Mouse (Mus musculus) large intestine, adult 2 months (tissue): ENCODE results near the gene Vash1. TPM values are rescaled to one million over a fixed set of nuclear protein-coding genes. Genes with fewer than 3 reads are reported as not detected.

Source experiments
- DNase-seq: peaks from one replicate; pipeline ENCODE4 v3.0.0-alpha.2; 2012; ENCODE audit warnings: low read depth, low spot score
- WGBS: fragments of 180-500 bp; shearing (Covaris S2); methylation state at CpG from one replicate; pipeline ENCODE4 v1.1.7; 2018; 5-methylcytosine and 5-hydroxymethylcytosine counted together
- polyA plus RNA-seq: library from polyadenylated mRNA; depleted of rRNA; stranded (reverse); fragments of >200 nt; gene quantifications from 2 replicates; pipeline ENCODE4 v1.2.3, GENCODE M21; 2012

Gene Vash1
- polyA plus RNA-seq, 1 experiment, result 0.55 TPM

GRCm38 (mm10) chr12:86681626-86682025 lies 3.1 kb downstream of the Vash1 start:
- WGBS, result 80% methylated on average over 9 of the region's 9 CpGs

DNA sequence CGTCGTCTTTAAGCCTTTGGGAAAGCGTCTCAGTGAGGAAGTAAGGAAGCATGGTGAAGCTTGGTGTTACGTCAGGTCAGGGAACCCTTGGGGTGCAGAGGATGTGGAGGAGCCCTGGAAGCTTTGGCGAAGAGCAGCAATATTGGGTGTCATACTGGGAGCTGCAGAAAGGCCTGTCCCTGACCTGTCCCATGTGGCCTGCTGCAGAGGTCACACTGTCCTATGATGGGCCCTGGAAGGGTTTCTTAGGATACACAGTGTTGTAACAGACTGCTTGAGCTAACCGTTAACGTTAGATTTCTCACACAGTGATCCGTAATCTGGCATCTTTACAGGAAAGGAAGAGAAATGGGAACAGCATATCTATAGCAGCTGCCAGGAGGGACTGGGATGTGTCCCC lies 3.7 kb downstream of the Vash1 start:
- WGBS, result 78% methylated on average over 8 of the region's 8 CpGs
- no peak for DNase-seq

More at GRCm38 (mm10) chr12:86681626-86682025, 3.1 kb downstream of the Vash1 start:
- no peak for DNase-seq

GRCm38 (mm10) chr12:86683698-86684097 lies 5.2 kb downstream of the Vash1 start:
- no peak for DNase-seq
- WGBS, result 55% methylated on average over 7 of the region's 7 CpGs

GRCm38 (mm10) chr12:86685275-86685674 lies 6.8 kb downstream of the Vash1 start:
- no peak for DNase-seq
- 81% methylated on average over 9 of the region's 9 CpGs for WGBS

GRCm38 (mm10) chr12:86686551-86687330 lies 8.2 kb downstream of the Vash1 start:
- WGBS, result 57% methylated on average over 13 of the region's 13 CpGs
- DNase-seq, result no peak

- WGBS, result 77% methylated on average over 4 of the region's 4 CpGs
- no peak for DNase-seq
Measured at GRCm38 (mm10) chr12:86687445-86687955, 9.0 kb downstream of the Vash1 start.

DNA sequence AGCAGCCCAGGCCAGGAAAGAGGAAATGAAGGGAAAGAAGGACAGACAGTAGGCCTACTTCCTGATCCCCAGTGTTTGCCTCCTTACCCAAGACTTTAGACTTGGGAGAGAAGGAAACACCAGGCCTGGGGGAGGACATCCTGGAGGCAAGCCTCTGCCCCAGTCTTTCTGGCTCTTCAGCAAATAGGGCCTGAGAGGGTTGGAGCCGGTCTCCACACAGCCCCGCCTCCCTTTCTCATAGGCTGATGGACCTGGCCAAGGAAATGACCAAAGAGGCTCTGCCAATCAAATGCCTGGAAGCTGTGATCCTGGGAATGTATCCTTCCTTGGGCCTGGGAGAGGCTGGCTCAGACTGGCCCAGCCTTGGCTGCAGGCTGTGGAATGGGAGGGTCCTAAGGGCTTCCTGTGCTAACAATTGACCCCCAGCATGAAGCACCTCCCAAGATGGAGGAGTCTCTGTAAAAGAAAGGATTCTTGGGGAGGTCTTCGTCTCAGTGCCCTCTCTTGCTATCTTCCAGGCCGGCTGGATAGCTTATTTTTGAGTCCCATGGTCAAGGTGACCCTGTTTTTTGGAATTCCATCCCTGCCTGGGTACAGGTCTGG lies 9.6 kb downstream of the Vash1 start:
- 72% methylated on average over 4 of the region's 4 CpGs for WGBS
- no peak for DNase-seq

GRCm38 (mm10) chr12:86688917-86689316 lies 10.4 kb downstream of the Vash1 start:
- DNase-seq, result no peak
- WGBS, result 96% methylated on average over 27 of the region's 27 CpGs

DNA sequence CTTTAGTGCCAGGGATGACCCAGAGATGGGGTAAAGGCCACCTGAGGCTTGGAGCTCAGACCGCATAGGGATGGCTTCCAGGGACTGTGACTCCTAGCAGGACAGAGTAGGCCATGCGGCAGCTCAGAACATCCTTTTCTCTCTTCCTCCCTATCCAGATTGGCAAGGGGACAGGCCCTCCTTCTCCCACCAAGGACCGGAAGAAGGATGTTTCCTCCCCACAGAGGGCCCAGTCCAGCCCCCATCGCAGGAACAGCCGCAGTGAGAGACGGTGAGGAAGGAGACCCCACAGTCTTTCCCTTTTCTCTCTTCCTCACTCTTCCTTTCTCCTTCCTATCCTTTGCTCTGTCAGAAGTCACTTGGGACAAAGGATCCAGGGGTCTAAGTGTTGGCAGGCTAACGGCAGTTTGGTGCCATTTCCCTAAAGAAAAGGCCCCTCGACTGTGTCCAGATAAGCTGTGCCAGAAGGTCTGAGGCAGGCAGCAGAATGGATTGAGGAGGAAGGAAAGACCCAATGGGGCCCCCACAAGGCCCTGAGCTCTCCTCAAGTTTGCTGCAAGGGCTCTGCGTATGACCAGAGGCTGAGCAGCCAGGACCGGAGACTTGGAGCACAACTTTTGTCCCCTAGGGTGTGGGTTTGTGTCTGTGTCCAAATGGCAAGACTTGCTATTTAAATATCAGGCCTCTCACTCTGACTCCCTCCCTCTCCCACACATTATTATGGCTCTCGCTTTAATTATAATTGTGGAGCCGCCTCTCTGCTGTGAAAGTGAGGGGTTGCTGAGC lies 12.4 kb downstream of the Vash1 start:
- 85% methylated on average over 12 of the region's 12 CpGs for WGBS
- DNase-seq, result no peak

DNA sequence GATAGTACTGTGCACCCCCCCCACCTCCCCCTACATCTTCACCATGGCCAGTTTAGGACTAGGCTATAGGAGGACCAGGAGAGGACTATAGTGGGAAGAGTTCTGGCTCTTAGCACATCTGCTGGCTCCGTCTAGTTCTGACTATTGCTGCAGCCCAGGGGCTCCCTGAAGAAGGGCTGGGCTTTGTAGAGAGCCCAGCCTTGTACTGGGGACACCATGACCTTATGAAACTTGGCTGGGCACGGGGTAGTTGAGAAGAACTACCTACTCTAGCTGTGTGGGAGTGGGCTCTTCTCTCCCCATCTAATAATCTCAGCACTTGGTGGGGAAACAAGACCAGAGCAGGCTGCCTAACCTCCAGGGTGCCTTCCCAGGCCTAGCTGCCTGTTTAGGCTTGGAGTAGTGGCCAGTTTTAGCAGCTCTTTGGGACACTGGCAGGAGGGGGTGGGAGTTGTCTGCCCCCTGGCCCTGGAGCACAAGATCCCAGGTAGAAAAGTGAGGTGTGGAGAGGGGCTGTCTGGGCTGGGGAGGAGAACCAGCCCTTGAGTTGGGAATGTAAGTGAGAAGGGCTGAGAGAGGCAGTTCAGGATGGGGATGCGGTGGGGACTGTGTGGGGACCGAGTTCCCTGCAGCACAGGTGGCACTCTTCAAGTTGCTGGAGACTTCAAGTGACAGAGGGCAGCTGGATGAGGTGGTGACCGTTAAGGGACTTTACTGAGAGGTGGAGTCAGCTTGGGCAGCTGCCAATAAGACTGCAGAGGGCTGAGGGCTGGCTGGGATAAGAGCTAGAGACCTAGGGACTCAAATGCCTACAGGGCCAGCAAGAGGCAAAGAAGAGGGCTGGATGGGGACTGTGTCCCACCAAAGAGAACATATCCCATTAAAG lies 14.2 kb downstream of the Vash1 start:
- WGBS, result 42% methylated on average over 5 of the region's 5 CpGs
- DNase-seq, result no peak

- DNase-seq, result no peak
Measured at GRCm38 (mm10) chr12:86693389-86693788, 14.9 kb downstream of the Vash1 start.

GRCm38 (mm10) chr12:86694441-86694840 lies 15.9 kb downstream of the Vash1 start:
- no peak for DNase-seq
- WGBS, result 75% methylated on average over 1 of the region's 1 CpGs

DNA sequence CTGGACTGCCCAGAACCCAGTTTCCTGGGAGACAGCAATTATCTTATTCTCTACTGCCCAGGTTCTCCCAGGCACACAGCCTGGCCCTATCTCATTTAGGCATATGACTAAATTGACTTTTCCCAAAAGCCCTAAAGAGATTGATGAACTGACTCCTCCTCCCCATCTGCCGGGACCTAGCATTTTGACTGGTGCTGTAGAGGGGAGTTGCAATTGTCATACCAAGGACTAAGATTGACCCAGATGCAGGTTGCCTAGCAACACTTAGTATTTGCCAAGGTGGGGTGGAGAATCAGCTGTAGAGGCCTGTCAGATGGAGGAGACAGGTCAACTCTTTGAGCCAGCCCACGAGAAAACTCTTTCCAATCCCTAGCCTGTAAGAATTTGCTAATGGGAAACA lies 19.5 kb downstream of the Vash1 start:
- DNase-seq, result no peak
- 66% methylated on average over 2 of the region's 2 CpGs for WGBS

DNA sequence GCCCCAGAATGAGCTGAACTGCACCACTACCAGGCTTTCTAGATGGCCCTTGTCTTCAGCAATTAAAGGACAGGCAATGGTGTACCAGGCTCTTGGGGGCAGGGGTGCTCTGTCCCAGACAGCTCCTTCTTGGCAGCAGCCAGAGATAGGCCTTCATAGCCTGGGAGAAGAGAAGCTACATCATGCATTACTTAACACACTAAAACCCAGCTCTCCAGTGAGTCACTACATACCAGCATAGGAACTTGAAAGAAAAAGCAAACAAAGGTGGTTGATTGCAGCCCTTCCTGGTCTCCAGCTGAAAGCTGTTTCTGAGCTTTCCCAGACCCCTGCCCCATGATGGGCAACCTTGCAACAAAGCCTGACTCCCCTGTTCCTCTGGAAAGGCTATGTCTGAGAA lies 20.0 kb downstream of the Vash1 start:
- DNase-seq, result no peak

GRCm38 (mm10) chr12:86699965-86700926 lies 21.7 kb downstream of the Vash1 start:
- WGBS, result 58% methylated on average over 19 of the region's 19 CpGs
- no peak for DNase-seq

GRCm38 (mm10) chr12:86700927-86701310 lies 22.4 kb downstream of the Vash1 start:
- 76% methylated on average over 4 of the region's 4 CpGs for WGBS
- no peak for DNase-seq

DNA sequence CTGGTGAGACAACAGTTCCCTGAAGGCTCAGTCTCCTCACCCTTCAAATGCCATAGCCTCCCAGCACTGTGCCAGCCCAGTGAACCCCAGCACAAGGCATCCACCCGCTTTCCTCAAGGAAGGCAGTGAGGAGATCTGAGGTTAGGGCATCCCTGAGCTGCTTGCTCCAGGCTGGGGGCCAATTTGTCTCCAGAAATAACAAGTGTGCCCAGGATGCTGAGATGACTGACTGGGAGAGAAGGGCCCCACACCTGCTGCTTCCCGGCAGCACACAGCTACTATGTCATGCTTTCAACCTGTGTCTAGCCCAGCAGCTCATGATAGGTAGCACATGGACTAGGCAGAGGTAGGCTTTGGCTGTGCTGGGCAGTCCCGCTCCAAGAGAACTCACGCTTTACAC lies 23.0 kb downstream of the Vash1 start:
- whole genome bisulfite sequencing, result 97% methylated on average over 4 of the region's 4 CpGs
- DNase-seq, result no peak

GRCm38 (mm10) chr12:86702690-86703089 lies 24.2 kb downstream of the Vash1 start:
- 91% methylated on average over 3 of the region's 3 CpGs for whole genome bisulfite sequencing
- no peak for DNase-seq
